Mouse (Mus musculus) adrenal gland, postnatal 36 days (tissue): Measurements from ENCODE around the gene Smarcb1. TPM values are rescaled to one million over a fixed set of nuclear protein-coding genes. Genes with fewer than 3 reads are reported as not detected.
A peak's percentile ranks its signal among the peaks of the same experiment; 100 is the strongest.

ENCODE experiments used
- DNase-seq, 2 experiments: peaks; one replicate each; pipeline ENCODE4 v3.0.0; 2021; ENCODE audit warnings: mixed read lengths in 1 of 2
- total RNA-seq, 2 experiments: library from RNA; stranded (reverse); gene quantifications; 2 replicates each; pipeline ENCODE4 v1.2.3; 2021

The Smarcb1 gene
- total RNA-seq, 2 experiments from 2014 or later = 77.5 to 89.1 TPM

DNA sequence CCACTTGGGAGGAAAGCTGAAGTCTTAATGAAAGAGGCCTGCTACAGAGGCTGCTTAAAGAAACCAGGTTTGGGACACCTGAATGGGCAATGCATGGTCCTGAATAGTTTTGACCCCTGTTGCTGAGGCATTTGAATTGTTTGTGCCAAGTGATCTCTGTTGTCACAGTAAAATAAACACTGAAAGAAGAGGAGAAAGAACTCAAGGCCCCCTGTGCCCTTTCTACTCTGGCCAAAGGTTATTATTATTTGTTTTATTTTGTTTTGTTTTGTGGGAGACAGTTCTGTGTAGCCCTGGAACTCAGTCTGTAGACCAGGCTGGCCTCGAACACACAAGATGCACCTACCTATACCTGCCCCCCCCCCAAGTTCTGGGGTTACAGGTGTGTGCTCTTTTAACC, 13.6 kb upstream of the Smarcb1 start:
- no peak for DNase-seq

DNA sequence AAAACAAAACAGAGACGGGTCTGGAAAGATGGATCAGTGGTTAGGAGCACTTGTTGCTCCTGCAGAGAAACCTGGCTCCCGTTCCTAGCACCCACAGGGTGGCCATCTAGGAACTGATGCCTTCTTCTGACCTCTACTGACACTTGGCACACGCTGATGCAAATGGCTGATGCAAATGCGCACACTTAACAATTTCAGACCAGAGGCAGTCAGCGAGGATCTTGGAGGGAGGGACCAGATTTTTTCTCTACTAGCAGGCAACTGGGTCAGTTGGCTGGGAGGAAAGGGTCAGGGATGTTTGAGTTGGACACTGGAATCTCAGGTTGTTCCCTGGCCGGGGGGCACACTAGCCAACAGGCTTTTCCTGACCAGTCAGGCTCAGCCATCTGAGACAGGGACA, 11.5 kb upstream of the Smarcb1 start, which contains the start of gene Chchd10:
Gene Chchd10, plus strand, starts transcription at position 240 of the 400 bp plus-strand sequence.
- DNase-seq = no peak

DNA sequence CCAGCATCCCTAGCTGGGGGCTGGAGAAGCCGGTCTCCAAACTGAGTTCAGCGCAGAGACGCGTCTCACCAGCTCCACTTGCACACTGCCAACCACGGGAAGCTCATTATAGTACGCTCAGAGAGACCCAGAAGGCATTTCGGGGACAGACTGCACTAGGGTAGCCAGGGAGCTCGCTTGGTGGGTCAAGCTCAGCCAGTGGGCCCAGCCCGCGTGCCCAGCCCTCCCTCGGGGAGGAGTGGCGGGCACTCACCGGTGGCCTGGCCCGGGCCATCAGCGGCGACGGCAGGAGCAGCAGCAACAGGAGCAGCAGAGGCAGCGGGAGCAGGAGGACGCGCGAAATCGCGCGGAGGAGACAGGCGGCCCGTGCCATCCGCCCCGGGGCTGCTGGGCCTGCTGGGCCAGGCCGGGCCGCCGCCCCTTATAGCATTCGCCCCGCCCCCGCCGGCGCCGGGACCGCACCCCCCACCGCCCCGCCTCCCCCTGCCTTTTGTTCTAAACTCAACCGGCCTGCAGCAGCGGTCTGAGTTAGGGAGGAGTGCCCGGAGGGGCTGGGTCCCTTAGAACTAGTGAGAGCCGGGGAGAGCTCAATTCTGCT, 10.8 kb upstream of the Smarcb1 start:
- peak; percentile 75 to 88 for DNase-seq

DNA sequence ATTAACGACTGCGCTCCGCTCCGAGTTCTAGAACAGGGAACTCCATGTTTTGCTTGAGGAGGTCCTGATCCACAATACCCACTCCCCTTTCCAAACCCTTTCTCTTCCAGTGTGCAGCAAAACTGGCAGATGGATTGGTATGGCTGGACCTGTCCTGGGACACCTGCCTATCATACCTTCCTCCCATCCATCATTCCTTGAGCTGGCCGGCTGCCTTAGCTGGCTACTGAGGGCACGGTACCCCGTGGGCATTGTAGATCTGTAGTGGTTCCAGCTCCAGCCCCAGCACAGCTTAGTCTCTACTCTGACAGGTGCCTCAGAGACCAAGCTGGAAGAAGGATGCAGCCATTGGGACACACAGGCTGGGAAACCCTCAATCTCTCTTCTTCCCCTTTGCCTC, 9.9 kb upstream of the Smarcb1 start:
- no peak for DNase-seq

DNA sequence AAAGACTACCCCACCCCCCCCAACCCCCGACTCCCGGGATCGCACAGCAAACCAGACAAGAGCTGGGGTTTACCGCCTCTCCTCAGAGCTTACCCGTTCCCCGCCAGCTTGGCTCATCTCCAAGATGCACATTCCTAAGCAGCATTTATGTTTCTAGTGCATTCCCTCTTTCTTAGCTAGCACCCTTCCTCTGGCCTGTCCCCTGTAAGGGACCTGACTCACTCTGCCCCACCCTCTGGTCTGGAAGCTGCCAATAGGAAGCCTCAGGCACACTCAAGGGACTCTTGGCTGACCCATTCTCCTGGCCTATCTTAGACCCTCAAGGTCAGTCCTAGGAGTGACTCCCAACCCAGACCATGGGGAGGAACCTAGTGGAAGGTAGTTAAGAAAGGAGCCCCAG, 8.9 kb upstream of the Smarcb1 start:
- DNase-seq = peak; percentile 58 to 65

DNA sequence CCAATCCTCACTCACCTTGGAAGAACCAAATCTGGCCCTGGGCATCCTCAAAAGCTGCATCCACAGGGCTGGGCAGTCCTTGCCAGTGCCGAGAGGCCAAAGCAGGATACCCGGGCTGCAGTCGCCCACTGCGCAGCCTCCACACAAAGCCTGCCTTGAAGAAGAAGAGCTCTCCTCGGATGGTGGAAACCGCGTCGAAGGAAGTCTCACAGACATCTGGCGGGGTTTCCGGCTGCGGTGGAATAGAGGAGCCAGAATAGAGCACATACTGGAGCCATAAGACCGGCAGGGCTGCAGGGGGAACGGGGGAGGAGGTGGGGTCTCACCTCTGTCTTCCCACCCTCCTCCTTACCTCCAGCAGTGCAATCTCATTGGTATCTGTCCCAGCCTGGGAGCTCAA, 5.0 kb upstream of the Smarcb1 start:
- no peak for DNase-seq

DNA sequence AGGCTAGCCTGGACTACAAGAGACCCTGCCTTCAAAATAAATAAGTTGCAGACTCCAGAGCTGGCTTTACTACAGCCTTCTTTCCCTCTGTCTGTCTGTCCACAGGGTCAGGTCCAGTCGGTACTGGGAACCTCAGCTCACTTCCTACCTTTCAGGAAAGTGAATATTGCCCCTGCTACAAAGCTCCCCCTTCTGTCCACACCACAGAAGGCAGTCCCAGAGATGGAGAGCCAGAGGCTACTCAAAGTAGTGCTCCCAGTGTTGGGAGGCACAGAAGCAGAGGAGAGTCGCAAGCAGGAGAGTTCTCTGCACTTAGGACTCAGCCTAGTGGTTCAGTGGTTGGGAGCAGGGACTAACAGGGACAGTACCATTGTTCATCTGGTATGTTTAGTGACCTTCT, 2.9 kb upstream of the Smarcb1 start:
- no peak for DNase-seq

DNA sequence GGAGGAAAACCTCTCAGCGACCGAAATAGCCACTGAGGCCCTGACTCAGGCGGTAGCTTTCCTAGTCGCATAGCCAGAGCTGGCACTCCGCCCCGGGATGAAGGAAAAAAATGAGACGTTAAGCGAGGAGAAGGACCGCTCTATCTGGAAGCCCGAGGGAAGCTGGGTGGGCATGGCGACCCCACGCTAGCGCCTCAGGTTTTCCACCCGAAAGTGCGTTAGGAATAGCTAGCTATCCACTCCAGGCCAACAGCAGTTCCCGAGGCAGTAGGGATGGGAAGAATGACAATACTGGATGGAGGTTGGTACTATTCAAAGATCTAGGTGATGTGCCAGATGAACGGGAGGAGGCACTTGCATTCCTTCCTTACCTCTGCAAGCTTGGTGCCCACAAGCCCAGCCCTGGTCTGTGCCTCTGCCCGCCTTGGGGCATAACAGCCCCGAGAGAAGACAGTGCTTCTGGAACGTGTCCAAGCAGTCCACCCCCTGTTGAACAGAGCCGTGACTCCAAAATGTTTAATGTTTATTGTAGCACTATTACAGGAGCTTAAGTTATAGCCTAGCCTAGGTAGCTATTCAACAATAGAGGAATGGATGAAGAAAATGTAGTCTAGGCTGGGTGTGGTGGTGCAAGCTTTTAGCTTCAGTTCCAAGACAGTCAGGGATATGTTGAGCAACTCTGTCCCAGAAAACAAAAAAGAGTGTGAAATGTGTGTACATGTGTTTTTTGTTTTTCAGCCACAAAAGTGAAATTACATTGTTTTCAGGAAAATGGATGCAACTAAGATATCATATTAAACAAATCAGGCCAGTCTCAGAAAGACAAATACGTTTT, 526 bp upstream of the Smarcb1 start:
- DNase-seq = no peak

DNA sequence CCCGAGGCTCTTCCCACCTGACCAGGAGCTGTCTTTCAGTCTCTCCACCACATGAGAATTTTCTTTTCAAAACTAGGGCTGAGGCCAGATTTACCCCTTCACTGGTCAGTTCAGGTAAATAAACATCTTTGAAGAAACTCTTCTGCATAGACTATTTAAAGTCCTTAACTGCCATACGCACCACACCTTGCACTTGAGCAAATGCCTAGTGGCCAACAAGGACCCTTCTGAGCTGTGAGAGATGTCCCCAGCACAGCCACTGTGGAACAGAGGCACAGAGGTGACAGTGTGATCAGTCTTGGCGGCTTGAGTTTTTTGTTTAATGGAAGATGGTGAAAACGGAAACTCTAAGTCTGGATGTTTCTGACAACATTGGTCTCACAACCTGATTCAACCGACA, 2.4 kb downstream of the Smarcb1 start:
- no peak for DNase-seq

DNA sequence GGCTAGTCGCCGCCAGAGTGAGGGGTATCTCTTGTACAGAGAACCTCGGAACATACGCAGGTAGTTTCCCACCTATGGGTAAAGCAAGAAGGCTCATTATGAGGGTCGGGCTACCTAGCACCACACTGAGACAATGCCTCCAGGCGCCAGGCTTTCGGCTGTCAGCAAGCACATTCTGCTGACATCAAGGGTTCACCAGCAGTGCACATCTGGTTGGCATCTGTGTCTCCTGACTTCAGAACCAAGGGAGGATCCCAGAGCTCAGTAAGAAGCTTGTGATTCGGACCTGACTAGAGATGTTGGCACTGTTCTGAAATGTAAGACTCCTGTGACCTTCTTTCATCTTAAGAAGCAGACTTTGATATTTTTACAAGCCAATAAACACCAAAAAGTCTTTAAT, 4.6 kb downstream of the Smarcb1 start:
- DNase-seq = no peak

DNA sequence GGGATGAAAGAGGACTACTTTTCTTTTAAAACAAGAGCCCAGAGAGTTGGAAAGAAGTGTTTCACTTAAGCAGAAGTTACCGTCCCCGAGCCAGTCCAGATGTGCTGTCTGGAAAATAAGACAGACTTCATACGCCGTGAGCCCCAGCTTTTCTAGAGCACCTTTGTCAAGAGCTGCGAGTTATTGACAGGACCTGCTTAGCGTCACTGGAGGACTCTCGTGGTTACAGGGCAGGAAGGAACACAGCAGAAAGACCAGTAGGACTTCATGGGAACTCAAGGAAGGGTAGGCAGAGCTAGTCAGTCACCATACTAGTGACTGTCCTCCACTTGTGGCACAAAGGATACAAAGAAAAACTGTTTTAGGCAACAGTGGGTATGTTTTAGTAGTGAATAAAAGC, 5.9 kb downstream of the Smarcb1 start:
- DNase-seq = no peak

DNA sequence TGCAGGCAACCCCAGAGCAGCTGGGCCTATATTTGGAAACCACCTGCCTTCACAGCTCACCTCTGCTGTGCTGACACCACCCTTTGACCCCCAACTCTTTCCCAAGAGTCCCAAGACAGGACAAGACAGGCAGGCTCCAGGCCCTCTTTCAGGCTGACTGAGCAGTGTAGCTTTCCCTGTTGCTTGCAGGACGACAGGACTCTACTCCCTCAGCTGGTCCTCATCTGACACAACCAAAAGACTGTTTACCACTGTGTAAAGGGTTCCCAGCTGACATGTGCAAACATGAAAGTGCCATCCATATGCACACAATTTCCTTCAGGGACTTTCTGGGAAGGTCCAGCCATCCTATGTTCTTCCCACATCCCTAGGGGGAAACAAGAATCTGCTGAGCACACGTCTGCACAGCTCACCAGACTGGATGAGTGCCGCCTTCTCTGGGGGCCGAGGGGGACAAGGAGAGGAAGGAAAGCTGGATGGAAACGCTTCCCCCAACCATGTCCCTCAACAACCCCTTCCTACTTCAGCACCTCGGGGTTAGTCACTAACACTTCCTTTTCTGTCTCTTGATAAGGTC, 8.3 kb downstream of the Smarcb1 start:
- DNase-seq = no peak

DNA sequence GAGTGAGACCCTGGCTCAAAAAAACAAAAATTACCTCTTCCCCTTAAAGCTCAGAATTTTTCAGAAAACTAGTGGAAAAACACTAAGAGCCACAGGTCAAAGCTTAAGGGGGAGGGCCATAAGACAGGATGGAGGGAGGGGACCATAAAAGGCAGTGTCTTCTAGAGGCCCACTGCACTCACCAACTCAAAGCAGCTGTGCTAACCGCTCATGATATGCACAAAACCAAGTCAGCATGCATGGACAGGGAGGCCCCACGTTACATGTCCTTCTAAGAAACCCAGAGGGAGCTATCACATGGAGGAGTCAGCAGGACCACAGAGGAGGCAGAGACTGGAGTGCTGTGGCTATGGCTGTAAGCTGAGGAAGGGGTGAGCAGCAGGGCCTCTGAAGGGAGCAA, 10.7 kb downstream of the Smarcb1 start:
- DNase-seq = no peak

DNA sequence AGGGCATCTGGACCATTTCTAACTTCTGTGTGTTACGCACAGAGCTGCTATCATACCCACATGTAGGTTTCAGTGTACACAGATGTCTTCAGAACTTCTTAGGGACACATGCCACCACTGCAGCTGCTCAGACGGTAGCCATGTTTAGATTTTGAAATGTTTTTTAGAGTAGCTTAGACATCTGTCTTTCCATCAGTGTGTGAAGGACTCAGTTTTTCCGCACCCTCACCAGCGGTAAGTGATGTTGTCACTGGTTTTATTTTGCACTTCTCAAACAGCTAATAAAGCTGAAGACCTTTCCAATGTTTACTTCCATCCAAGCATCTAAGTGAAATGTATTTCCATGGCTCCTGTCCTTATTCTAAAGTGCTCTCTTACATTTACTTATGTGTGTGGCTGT, 14.5 kb downstream of the Smarcb1 start:
- no peak for DNase-seq

DNA sequence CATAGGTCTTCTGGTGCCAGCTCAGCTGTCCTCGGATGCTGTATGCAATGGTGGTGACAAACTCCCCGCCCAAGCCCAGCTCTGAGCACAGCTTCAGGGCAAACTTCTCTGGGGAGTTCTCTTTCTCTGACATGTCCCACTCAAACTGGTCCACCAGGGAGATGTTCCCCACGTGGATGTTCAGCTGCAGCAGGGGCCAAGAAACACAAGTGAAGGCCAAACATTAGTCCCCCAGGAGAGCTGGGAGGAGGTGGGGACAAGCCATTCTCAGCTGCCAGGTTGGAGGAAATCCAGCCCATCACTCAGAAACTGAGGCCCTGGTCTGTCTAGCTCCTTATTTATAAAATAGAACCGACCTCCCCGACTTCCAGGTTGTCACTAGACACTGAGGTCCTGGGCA, 17.0 kb downstream of the Smarcb1 start:
- DNase-seq = no peak

DNA sequence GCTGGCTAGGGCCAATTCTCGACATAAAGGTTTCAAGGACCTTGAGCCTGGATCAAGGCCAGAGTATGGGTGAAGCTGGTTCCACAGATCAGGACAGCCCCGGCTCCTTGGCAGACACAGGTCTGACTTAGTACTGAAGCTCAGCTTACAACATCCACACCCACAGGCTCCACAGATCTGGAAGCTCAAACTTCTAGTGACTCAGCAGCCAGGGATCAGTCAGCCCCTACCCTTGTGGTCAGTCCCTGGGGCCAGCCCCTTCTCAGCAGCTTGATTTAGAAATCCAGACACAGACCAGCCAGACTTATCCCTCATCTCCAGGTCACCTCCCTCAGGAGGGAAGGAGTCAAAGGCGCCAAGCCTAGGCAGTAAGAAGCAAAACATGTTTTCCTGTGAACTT, 22.6 kb downstream of the Smarcb1 start:
- peak; percentile 74 to 80 for DNase-seq

DNA sequence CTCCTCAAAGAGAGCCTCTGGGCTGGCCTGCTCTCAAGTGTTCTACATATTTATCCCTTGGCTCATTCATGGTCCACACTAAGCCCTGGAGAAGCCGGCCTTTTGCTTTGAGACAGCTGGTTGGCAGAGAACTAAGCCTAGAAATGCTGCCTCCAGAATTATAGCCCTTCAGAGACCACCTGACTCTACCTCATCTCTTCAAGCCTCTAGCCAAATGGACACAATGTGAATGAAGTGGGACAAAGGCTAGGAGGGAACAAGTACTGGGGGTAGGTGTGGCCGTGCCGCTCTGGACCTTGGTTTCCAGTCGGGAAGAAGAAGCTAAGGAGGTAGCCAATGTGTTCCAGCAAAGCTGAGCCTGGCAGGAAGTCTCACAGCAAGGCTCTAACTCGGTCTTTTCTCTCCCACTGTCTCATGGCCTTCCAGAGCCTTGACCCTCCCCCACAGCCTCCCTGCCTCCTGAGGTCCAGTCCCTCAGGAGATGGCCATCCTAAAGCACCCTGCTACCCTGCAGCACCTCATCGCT, 23.3 kb downstream of the Smarcb1 start:
- peak; percentile 24 to 44 for DNase-seq

DNA sequence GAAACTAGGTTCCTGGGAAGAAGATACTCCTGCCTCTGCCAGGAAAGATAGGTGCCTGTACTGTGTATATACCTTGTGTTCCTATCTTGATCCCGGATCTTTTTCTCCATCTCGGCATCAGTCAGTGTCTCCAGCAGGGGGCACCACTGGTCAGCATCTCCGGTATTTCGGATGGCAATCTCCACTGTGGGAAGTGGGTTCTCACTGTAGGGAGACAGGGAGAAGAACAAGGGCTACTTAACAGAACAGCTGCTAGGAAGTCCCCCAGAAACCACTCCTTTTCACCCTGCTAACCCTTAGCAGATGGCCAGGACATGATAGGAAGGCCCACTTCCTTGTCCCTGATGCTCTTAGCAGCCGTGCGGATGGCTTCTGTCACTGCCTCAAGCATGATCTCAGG, 24.0 kb downstream of the Smarcb1 start:
- DNase-seq = peak; percentile 76 to 88

DNA sequence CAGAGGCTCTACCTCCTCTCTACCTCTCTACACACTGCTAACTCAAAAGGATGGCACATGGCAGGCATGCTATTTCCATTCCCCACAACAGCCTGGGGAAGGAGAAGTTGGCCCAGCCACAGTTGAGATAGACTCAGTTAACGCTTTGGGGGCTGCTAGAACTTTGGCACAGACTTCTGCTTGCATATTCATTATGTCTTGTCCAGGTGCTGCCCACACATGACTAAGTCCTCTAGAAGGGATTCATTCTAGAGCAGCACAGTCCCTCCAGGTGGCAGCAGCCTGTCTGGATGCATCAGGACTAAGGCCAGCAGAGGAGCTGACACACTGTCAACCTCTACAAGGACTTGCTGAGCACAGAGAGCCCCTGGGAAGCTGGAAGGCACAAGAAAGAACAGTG, 25.2 kb downstream of the Smarcb1 start:
- DNase-seq = no peak

DNA sequence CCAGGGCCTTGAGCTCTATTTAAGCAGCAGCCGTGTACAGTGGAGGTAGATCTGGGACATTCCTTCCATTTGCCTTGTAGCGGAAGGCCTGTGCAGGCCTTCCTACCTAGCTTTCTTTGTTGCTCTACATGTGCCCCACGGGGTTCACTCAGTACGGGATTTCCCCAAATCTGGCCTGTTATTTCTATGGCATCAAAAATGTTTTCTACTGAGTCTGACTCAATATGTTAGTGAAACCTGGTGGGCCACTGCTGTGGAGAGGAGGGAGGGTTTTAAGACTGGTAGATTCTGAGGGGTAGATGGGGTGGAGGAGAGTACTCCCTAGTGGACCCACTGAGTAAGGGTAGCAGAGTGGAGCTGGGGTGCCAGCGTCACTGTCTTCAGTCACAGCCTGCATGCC, 25.7 kb downstream of the Smarcb1 start:
- DNase-seq = no peak

DNA sequence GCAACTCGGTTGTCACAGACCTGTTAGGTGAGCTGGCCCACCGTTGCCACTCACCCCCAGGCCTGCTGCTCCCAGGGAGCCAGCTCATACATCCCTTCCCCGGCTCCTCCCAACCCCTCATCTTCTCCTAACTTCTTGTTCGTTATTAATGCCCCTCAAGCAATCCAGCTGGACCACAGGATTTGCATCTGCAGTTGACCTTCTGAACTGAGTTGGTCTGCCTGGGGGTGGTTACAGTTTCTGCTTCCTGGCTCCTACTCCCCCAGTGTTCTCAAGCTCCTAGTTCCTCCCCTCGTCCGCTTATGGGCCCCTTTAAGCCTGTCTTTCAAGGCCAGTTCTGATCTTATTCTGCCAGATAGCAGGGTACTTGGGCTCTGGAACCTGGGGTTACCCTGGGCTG, 26.8 kb downstream of the Smarcb1 start:
- no peak for DNase-seq

DNA sequence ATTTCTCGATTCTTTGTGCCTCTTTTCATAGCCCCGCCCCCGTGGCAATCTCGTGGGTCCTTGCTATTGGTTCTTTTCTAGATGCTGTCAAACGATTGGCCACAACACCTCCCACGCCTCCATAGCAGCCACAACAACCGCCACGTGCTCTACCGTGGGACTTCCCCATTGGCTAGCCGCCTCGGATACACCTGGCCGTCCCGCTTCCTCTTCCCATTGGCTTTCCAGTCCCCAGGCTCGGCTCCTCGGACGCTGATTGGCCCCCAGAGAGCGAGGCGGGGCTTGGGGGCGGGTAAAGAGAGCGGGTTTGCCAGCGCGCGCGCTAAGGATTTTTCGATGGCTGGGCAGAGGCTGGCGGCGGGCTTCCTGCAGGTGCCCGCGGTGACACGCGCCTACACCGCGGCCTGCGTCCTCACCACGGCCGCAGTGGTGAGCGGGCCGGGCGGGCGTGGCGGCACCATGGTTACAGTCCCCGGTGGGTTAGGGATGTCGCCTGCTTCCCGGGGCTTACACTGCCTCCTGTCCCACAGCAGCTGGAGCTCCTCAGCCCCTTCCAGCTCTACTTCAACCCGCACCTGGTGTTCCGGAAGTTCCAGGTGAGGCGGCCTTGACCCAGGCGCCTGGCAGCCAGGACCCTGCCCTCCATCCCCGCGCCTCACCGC, 28.2 kb downstream of the Smarcb1 start, which contains the start of gene Derl3:
Gene Derl3, plus strand, starts transcription at position 325 of the 662 bp plus-strand sequence.
- DNase-seq = peak; percentile 95
